Mouse (Mus musculus): ENCODE data around the gene Rassf7.

- TF ChIP-seq POLR2A (IDR thresholded peaks at IDR 0.05; ENCODE audit: borderline replicate concordance, control insufficient read depth, low read depth, low read length) (no peak), CTCF (IDR thresholded peaks at IDR 0.05; ENCODE audit: control insufficient read depth, insufficient read depth, low read length) (no peak)
Observed at GRCm38 (mm10) chr7:141188733-141189132, 26.9 kb upstream of the Rassf7 start.

Measured in bone marrow, adult 2 months (tissue).